Mouse (Mus musculus) neutrophil, adult 59 days (primary cell): ENCODE data around the gene Plbd1. TPM values are rescaled to one million over a fixed set of nuclear protein-coding genes. Genes with fewer than 3 reads are reported as not detected.

Source experiments
- total RNA-seq, 2 experiments: library from RNA; stranded (reverse); gene quantifications; 1 replicate in 1 of 2; 2 replicates in 1 of 2; pipeline ENCODE4 v1.2.4; 2023

The Plbd1 gene
- 100 to 1,000 TPM; 638 to 655 TPM for total RNA-seq

GRCm38 (mm10) chr6:136661706-136662016, at the start of gene Plbd1:
Gene Plbd1, minus strand, starts transcription at chr6:136661928.

Other genes starting within 250 kb of the Plbd1 start
- gene E330021D16Rik, start 246.4 kb downstream of the Plbd1 start, total RNA-seq, result not detected
- 100 to 1,000 TPM; 198 to 221 TPM for gene Atf7ip, start 155.8 kb downstream of the Plbd1 start, total RNA-seq
- gene Gucy2c, start 119.8 kb upstream of the Plbd1 start, total RNA-seq, result under 1 TPM; 0.31 to 0.53 TPM
- 10 to 100 TPM; 68.4 to 70.9 TPM for gene Hist4h4, start 142.5 kb upstream of the Plbd1 start, total RNA-seq
- gene H2afj, start 146.3 kb upstream of the Plbd1 start, total RNA-seq, result 10 to 100 TPM; 86.8 to 98.0 TPM
- 1 to 10 TPM; 2.5 to 2.8 TPM for gene BC049715, start 165.7 kb upstream of the Plbd1 start, total RNA-seq
- gene Wbp11, start 166.3 kb upstream of the Plbd1 start, total RNA-seq, result 100 to 1,000 TPM in 1 of 2 experiments, 10 to 100 TPM in 1; 94.5 to 101 TPM
- gene Smco3, start 173.5 kb upstream of the Plbd1 start, total RNA-seq, result not detected
- gene Art4, start 195.8 kb upstream of the Plbd1 start, total RNA-seq, result 1 to 10 TPM in 1 of 2 experiments, under 1 TPM in 1; 0.24 to 1.1 TPM
- gene Mgp, start 213.9 kb upstream of the Plbd1 start, total RNA-seq, result not detected